Mouse (Mus musculus): ENCODE data around the gene Mdh1. TPM values are rescaled to one million over a fixed set of nuclear protein-coding genes. Genes with fewer than 3 reads are reported as not detected.

Gene Mdh1
- polyA plus RNA-seq, 1 experiment from 2014 or later: 427 TPM

- Histone ChIP-seq H3K4me1 (ENCODE audit: control insufficient read depth, insufficient read depth, low read length) (peaks cover 4% of the 10 kb centered on the region; the same call in 1 of the 2 replicates), H3K27me3 (ENCODE audit: control insufficient read depth, insufficient read depth, low read length) (no peaks in the 10 kb centered on the region), H3K4me3 (ENCODE audit: low read depth, low read length) (no peak overlapping the region), H3K9ac (ENCODE audit: low read length) (no peak overlapping the region), H3K9me3 (ENCODE audit: control insufficient read depth, low read length) (no peaks in the 10 kb centered on the region), H3K27ac (replicated peaks; ENCODE audit: low read depth, low read length) (no peak overlapping the region), H3K4me2 (ENCODE audit: low read depth, severe bottlenecking) (no peak overlapping the region), H3K36me3 (ENCODE audit: control insufficient read depth, insufficient read depth, low read length) (no peaks in the 10 kb centered on the region)
- 79% methylated on average over 5 of the region's 5 CpGs for WGBS
- ATAC-seq (ENCODE audit: insufficient number of reproducible peaks, low FRiP score, low TSS enrichment, low read depth) (no peak), DNase-seq (ENCODE audit: low spot score) (no peak)
Observed at GRCm38 (mm10) chr11:21569002-21569401, 3.2 kb downstream of the Mdh1 start.

- ATAC-seq (ENCODE audit: insufficient number of reproducible peaks, low FRiP score, low TSS enrichment, low read depth) (no peak), DNase-seq (ENCODE audit: low spot score) (no peak)
- H3K27me3 ChIP-seq (ENCODE audit: control insufficient read depth, insufficient read depth, low read length): no peaks in the 10 kb centered on the region
- H3K9me3 ChIP-seq (ENCODE audit: control insufficient read depth, low read length): no peaks in the 10 kb centered on the region
- H3K4me3 ChIP-seq (ENCODE audit: low read depth, low read length): no peak overlapping the region
- H3K36me3 ChIP-seq (ENCODE audit: control insufficient read depth, insufficient read depth, low read length): no peaks in the 10 kb centered on the region
- no peak overlapping the region for H3K4me2 ChIP-seq (ENCODE audit: low read depth, severe bottlenecking)
- no peak overlapping the region for H3K9ac ChIP-seq (ENCODE audit: low read length)
- peaks cover 4% of the 10 kb centered on the region; the same call in 1 of the 2 replicates for H3K4me1 ChIP-seq (ENCODE audit: control insufficient read depth, insufficient read depth, low read length)
- no peak overlapping the region for H3K27ac ChIP-seq (replicated peaks; ENCODE audit: low read depth, low read length)
- WGBS: 97% methylated on average over 1 of the region's 1 CpGs
Observed at GRCm38 (mm10) chr11:21567733-21568132, 4.4 kb downstream of the Mdh1 start.

GRCm38 (mm10) chr11:21566934-21567333 is 5.2 kb downstream of the Mdh1 start:
- Histone ChIP-seq H3K4me2 (ENCODE audit: low read depth, severe bottlenecking) (no peak overlapping the region), H3K4me3 (ENCODE audit: low read depth, low read length) (no peak overlapping the region), H3K4me1 (ENCODE audit: control insufficient read depth, insufficient read depth, low read length) (peaks cover 4% of the 10 kb centered on the region; the same call in 1 of the 2 replicates), H3K36me3 (ENCODE audit: control insufficient read depth, insufficient read depth, low read length) (no peaks in the 10 kb centered on the region), H3K27me3 (ENCODE audit: control insufficient read depth, insufficient read depth, low read length) (no peaks in the 10 kb centered on the region), H3K27ac (replicated peaks; ENCODE audit: low read depth, low read length) (no peak overlapping the region), H3K9ac (ENCODE audit: low read length) (no peak overlapping the region), H3K9me3 (ENCODE audit: control insufficient read depth, low read length) (no peaks in the 10 kb centered on the region)
- ATAC-seq (ENCODE audit: insufficient number of reproducible peaks, low FRiP score, low TSS enrichment, low read depth) (no peak), DNase-seq (ENCODE audit: low spot score) (no peak)
- 84% methylated on average over 6 of the region's 6 CpGs for WGBS

GRCm38 (mm10) chr11:21564681-21565405 is 7.3 kb downstream of the Mdh1 start:
- Histone ChIP-seq H3K27ac (replicated peaks; ENCODE audit: low read depth, low read length) (no peak overlapping the region), H3K9me3 (ENCODE audit: control insufficient read depth, low read length) (no peaks in the 10 kb centered on the region), H3K27me3 (ENCODE audit: control insufficient read depth, insufficient read depth, low read length) (no peaks in the 10 kb centered on the region), H3K36me3 (ENCODE audit: control insufficient read depth, insufficient read depth, low read length) (peaks cover 2% of the 10 kb centered on the region; the same call in 1 of the 2 replicates), H3K4me2 (ENCODE audit: low read depth, severe bottlenecking) (no peak overlapping the region), H3K9ac (ENCODE audit: low read length) (no peak overlapping the region), H3K4me3 (ENCODE audit: low read depth, low read length) (no peak overlapping the region), H3K4me1 (ENCODE audit: control insufficient read depth, insufficient read depth, low read length) (no peaks in the 10 kb centered on the region; the same call in 1 of the 2 replicates)
- WGBS: 92% methylated on average over 9 of the region's 9 CpGs
- no peak for DNase-seq (ENCODE audit: low spot score)
- no peak for ATAC-seq (ENCODE audit: insufficient number of reproducible peaks, low FRiP score, low TSS enrichment, low read depth)

GRCm38 (mm10) chr11:21563617-21564325 is 8.4 kb downstream of the Mdh1 start:
- Histone ChIP-seq H3K9me3 (ENCODE audit: control insufficient read depth, low read length) (no peaks in the 10 kb centered on the region), H3K4me1 (ENCODE audit: control insufficient read depth, insufficient read depth, low read length) (no peaks in the 10 kb centered on the region), H3K4me2 (ENCODE audit: low read depth, severe bottlenecking) (no peak overlapping the region), H3K27me3 (ENCODE audit: control insufficient read depth, insufficient read depth, low read length) (no peaks in the 10 kb centered on the region), H3K9ac (ENCODE audit: low read length) (no peak overlapping the region), H3K27ac (replicated peaks; ENCODE audit: low read depth, low read length) (no peak overlapping the region), H3K36me3 (ENCODE audit: control insufficient read depth, insufficient read depth, low read length) (peaks cover 4% of the 10 kb centered on the region), H3K4me3 (ENCODE audit: low read depth, low read length) (no peak overlapping the region)
- no peak for ATAC-seq (ENCODE audit: insufficient number of reproducible peaks, low FRiP score, low TSS enrichment, low read depth)
- no peak for DNase-seq (ENCODE audit: low spot score)
- 86% methylated on average over 4 of the region's 4 CpGs for WGBS

- DNase-seq (ENCODE audit: low spot score) (no peak), ATAC-seq (ENCODE audit: insufficient number of reproducible peaks, low FRiP score, low TSS enrichment, low read depth) (no peak)
- Histone ChIP-seq H3K4me3 (ENCODE audit: low read depth, low read length) (no peak overlapping the region), H3K4me2 (ENCODE audit: low read depth, severe bottlenecking) (no peak overlapping the region), H3K4me1 (ENCODE audit: control insufficient read depth, insufficient read depth, low read length) (no peaks in the 10 kb centered on the region), H3K9ac (ENCODE audit: low read length) (no peak overlapping the region), H3K27me3 (ENCODE audit: control insufficient read depth, insufficient read depth, low read length) (no peaks in the 10 kb centered on the region), H3K9me3 (ENCODE audit: control insufficient read depth, low read length) (no peaks in the 10 kb centered on the region), H3K27ac (replicated peaks; ENCODE audit: low read depth, low read length) (no peak overlapping the region), H3K36me3 (ENCODE audit: control insufficient read depth, insufficient read depth, low read length) (peaks cover 4% of the 10 kb centered on the region)
- whole genome bisulfite sequencing: 92% methylated on average over 5 of the region's 5 CpGs
Observed at GRCm38 (mm10) chr11:21561347-21561746, 10.8 kb downstream of the Mdh1 start.

GRCm38 (mm10) chr11:21559727-21560126 is 12.4 kb downstream of the Mdh1 start:
- Histone ChIP-seq H3K9ac (ENCODE audit: low read length) (no peak overlapping the region), H3K9me3 (ENCODE audit: control insufficient read depth, low read length) (no peaks in the 10 kb centered on the region), H3K4me2 (ENCODE audit: low read depth, severe bottlenecking) (no peak overlapping the region), H3K27ac (replicated peaks; ENCODE audit: low read depth, low read length) (no peak overlapping the region), H3K36me3 (ENCODE audit: control insufficient read depth, insufficient read depth, low read length) (peaks cover 4% of the 10 kb centered on the region), H3K4me3 (ENCODE audit: low read depth, low read length) (no peak overlapping the region), H3K27me3 (ENCODE audit: control insufficient read depth, insufficient read depth, low read length) (no peaks in the 10 kb centered on the region), H3K4me1 (ENCODE audit: control insufficient read depth, insufficient read depth, low read length) (no peaks in the 10 kb centered on the region)
- DNase-seq (ENCODE audit: low spot score) (no peak), ATAC-seq (ENCODE audit: insufficient number of reproducible peaks, low FRiP score, low TSS enrichment, low read depth) (no peak)
- 83% methylated on average over 11 of the region's 11 CpGs for WGBS

- no peaks in the 10 kb centered on the region for H3K9me3 ChIP-seq (ENCODE audit: control insufficient read depth, low read length)
- H3K9ac ChIP-seq (ENCODE audit: low read length): no peak overlapping the region
- no peak overlapping the region for H3K4me2 ChIP-seq (ENCODE audit: low read depth, severe bottlenecking)
- H3K36me3 ChIP-seq (ENCODE audit: control insufficient read depth, insufficient read depth, low read length): no peaks in the 10 kb centered on the region
- ATAC-seq (ENCODE audit: insufficient number of reproducible peaks, low FRiP score, low TSS enrichment, low read depth) (no peak), DNase-seq (ENCODE audit: low spot score) (no peak)
- WGBS: 87% methylated on average over 3 of the region's 3 CpGs
- no peak overlapping the region for H3K27ac ChIP-seq (replicated peaks; ENCODE audit: low read depth, low read length)
- no peak overlapping the region for H3K4me3 ChIP-seq (ENCODE audit: low read depth, low read length)
- H3K27me3 ChIP-seq (ENCODE audit: control insufficient read depth, insufficient read depth, low read length): no peaks in the 10 kb centered on the region
- no peaks in the 10 kb centered on the region for H3K4me1 ChIP-seq (ENCODE audit: control insufficient read depth, insufficient read depth, low read length)
Observed at GRCm38 (mm10) chr11:21552049-21552448, 20.1 kb downstream of the Mdh1 start.

Data from limb, embryonic 11.5 days (tissue).